In the genomic region with DNA sequence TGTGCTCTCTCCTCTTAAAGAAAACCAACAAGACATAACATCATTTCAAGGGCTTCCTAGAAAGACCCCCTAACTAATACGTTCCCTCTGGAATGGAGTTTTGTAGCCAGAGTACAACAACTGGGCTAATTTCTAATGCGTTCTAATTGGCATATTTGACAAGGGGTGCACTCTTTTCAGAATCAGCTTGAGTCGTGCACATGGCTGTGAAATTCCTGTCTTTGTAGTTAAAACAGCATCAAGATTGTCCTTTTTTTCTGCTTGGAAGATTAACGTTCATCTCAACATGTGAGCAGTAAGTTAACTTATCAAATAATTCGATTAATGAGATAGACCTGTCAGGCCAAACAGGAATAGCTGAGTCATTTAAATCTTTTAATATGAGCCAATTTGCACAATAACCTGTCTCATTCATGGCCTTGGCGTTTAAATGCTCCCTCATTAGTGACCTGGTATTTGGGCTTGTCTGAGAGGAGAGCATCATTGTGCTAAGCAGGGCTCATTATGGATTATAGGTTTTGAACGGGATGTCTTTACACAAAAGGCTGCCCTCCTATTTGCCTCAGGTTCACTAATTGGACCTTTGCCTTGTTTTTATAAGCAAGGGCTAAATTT, we compare ENCODE assay signal across 20 mouse cellular contexts.
DNase-seq lines count a peak whose midpoint lies in the region; ATAC-seq and TF ChIP-seq lines count a peak whose summit lies in the region.
"Had no signal": no experiment of that assay in that cellular context is flagged by ENCODE, and none has a peak within 500 bp of the region (broad histone marks: within the 10 kb centered on the region; RNA-seq: fewer than 3 reads in every experiment).

No protein-coding gene starts in this region.

- H3K27ac ChIP-seq in midbrain, embryonic 11.5 days (ENCODE audit: low read depth, low read length), result no peak overlapping the region
- no peak overlapping the region for H3K27ac ChIP-seq in midbrain, postnatal 0 days (ENCODE audit: low read depth, low read length)
- peak overlapping the region; percentile 65; the same call in 1 of the 2 replicates for H3K27ac ChIP-seq in forebrain, embryonic 12.5 days
- H3K27ac ChIP-seq in forebrain, embryonic 16.5 days (ENCODE audit: low read length), result no peak overlapping the region
- H3K27ac ChIP-seq: left cerebral cortex, adult 2 months; liver, embryonic 12.5 days; stomach, postnatal 0 days had no signal

- H3K4me2 ChIP-seq in midbrain, embryonic 11.5 days, result no peak overlapping the region
- H3K4me2 ChIP-seq in midbrain, postnatal 0 days (ENCODE audit: low read depth, low read length, poor library complexity, severe bottlenecking), result no peak overlapping the region
- H3K4me2 ChIP-seq in forebrain, embryonic 12.5 days, result no peak overlapping the region
- H3K4me2 ChIP-seq in forebrain, embryonic 16.5 days (ENCODE audit: low read length), result no peak overlapping the region
- H3K4me2 ChIP-seq: heart, embryonic 11.5 days; liver, embryonic 12.5 days; lung, embryonic 14.5 days had no signal

- 0 out of 2 replicates have a peak, but pooled peaks have one; percentile 42 for ATAC-seq in midbrain, embryonic 11.5 days (ENCODE audit: low FRiP score)
- no peak for ATAC-seq in midbrain, postnatal 0 days (ENCODE audit: low FRiP score)
- peak; percentile 88 for ATAC-seq in forebrain, embryonic 12.5 days (ENCODE audit: low FRiP score)
- ATAC-seq in forebrain, embryonic 16.5 days, result 0 out of 2 replicates have a peak, but pooled peaks have one; percentile 51
- ATAC-seq: liver, embryonic 12.5 days; Patski had no signal

- no peak for TF ChIP-seq CTCF in midbrain, postnatal 0 days (IDR thresholded peaks at IDR 0.05)

- 71% methylated on average over 7 of the region's 7 CpGs for WGBS in midbrain, embryonic 11.5 days
- WGBS in midbrain, postnatal 0 days, result 51% methylated on average over 7 of the region's 7 CpGs
- WGBS in forebrain, embryonic 12.5 days, result 13% methylated on average over 7 of the region's 7 CpGs
- WGBS in forebrain, embryonic 16.5 days, result 9% methylated on average over 7 of the region's 7 CpGs

- no peak overlapping the region for H3K4me3 ChIP-seq in midbrain, embryonic 11.5 days (ENCODE audit: low read depth, low read length)
- H3K4me3 ChIP-seq in midbrain, postnatal 0 days (ENCODE audit: low read depth, low read length), result no peak overlapping the region
- H3K4me3 ChIP-seq in forebrain, embryonic 12.5 days (replicated peaks), result no peak overlapping the region
- H3K4me3 ChIP-seq in forebrain, embryonic 16.5 days (replicated peaks; ENCODE audit: low read length), result no peak overlapping the region
- H3K4me3 ChIP-seq: left cerebral cortex, adult 2 months; liver, embryonic 12.5 days had no signal

- H3K27me3 ChIP-seq in midbrain, embryonic 11.5 days (ENCODE audit: control insufficient read depth, insufficient read depth, low read length), result no peaks in the 10 kb centered on the region
- H3K27me3 ChIP-seq in midbrain, postnatal 0 days (ENCODE audit: insufficient read depth, low read length), result no peaks in the 10 kb centered on the region
- H3K27me3 ChIP-seq in forebrain, embryonic 12.5 days, result no peaks in the 10 kb centered on the region
- H3K27me3 ChIP-seq in forebrain, embryonic 16.5 days (replicated peaks; ENCODE audit: control insufficient read depth, insufficient read depth, low read length), result no peaks in the 10 kb centered on the region
- H3K27me3 ChIP-seq: liver, embryonic 12.5 days; Patski had no signal

- no peaks in the 10 kb centered on the region for H3K9me3 ChIP-seq in midbrain, embryonic 11.5 days (ENCODE audit: control insufficient read depth, low read length)
- H3K9me3 ChIP-seq in midbrain, postnatal 0 days (ENCODE audit: low read length), result no peaks in the 10 kb centered on the region
- H3K9me3 ChIP-seq in forebrain, embryonic 12.5 days, result no peaks in the 10 kb centered on the region
- H3K9me3 ChIP-seq in forebrain, embryonic 16.5 days (ENCODE audit: control insufficient read depth, low read length), result no peaks in the 10 kb centered on the region
- H3K9me3 ChIP-seq: liver, embryonic 12.5 days had no signal

- H3K9ac ChIP-seq in midbrain, embryonic 11.5 days (ENCODE audit: low read length), result no peak overlapping the region
- H3K9ac ChIP-seq in midbrain, postnatal 0 days (replicated peaks; ENCODE audit: low read length, poor library complexity, severe bottlenecking), result no peak overlapping the region
- H3K9ac ChIP-seq in forebrain, embryonic 12.5 days, result no peak overlapping the region
- no peak overlapping the region for H3K9ac ChIP-seq in forebrain, embryonic 16.5 days (replicated peaks; ENCODE audit: low read depth, low read length)
- H3K9ac ChIP-seq: liver, embryonic 12.5 days; lung, embryonic 14.5 days had no signal

- H3K4me1 ChIP-seq in midbrain, embryonic 11.5 days (ENCODE audit: control insufficient read depth, insufficient read depth, low read length), result no peaks in the 10 kb centered on the region; the same call in 1 of the 2 replicates
- H3K4me1 ChIP-seq in midbrain, postnatal 0 days (ENCODE audit: insufficient read depth, low read length), result peaks cover 4% of the 10 kb centered on the region; the same call in 1 of the 2 replicates
- peaks cover 29% of the 10 kb centered on the region for H3K4me1 ChIP-seq in forebrain, embryonic 12.5 days
- peaks cover 19% of the 10 kb centered on the region for H3K4me1 ChIP-seq in forebrain, embryonic 16.5 days (replicated peaks; ENCODE audit: control insufficient read depth, insufficient read depth, low read length)
- H3K4me1 ChIP-seq: liver, embryonic 12.5 days had no signal

- no peaks in the 10 kb centered on the region for H3K36me3 ChIP-seq in midbrain, embryonic 11.5 days (ENCODE audit: control insufficient read depth, insufficient read depth, low read length)
- no peaks in the 10 kb centered on the region for H3K36me3 ChIP-seq in midbrain, postnatal 0 days (ENCODE audit: insufficient read depth, low read length)
- no peaks in the 10 kb centered on the region for H3K36me3 ChIP-seq in forebrain, embryonic 12.5 days (replicated peaks)
- no peaks in the 10 kb centered on the region for H3K36me3 ChIP-seq in forebrain, embryonic 16.5 days (ENCODE audit: control insufficient read depth, insufficient read depth)
- H3K36me3 ChIP-seq: liver, embryonic 12.5 days had no signal

- DNase-seq in midbrain, embryonic 11.5 days (ENCODE audit: low spot score, missing footprints), result no peak
- DNase-seq in midbrain, postnatal 0 days (ENCODE audit: low spot score), result no peak
- DNase-seq in retina, postnatal 1 day, result peak; percentile 84
- no peak for DNase-seq in left cerebral cortex, adult 9 months (ENCODE audit: low spot score in 2 of 2)
- no peak for DNase-seq in cerebellum, postnatal 4 days (ENCODE audit: low spot score in 2 of 2)
- DNase-seq: adrenal gland, adult 8-10 months; cerebellum, adult 9-11 months; heart, postnatal 10 days; kidney, adult 8-10 months; kidney, postnatal 14 days; lung, embryonic 14.5 days; lung, postnatal 4 days; right cerebral cortex, adult 18-20 months had no signal
